Mouse (Mus musculus) CD8-positive naive resting alpha-beta T cell, adult 2 months (primary cell): ENCODE results near the gene Rbm24.

Experiments
- DNase-seq, 2 experiments: peaks; one replicate each; pipeline ENCODE4 v3.0.0; 2022; ENCODE audit warnings: low read depth in 2 of 2, low spot score in 2 of 2

Gene Rbm24

DNA sequence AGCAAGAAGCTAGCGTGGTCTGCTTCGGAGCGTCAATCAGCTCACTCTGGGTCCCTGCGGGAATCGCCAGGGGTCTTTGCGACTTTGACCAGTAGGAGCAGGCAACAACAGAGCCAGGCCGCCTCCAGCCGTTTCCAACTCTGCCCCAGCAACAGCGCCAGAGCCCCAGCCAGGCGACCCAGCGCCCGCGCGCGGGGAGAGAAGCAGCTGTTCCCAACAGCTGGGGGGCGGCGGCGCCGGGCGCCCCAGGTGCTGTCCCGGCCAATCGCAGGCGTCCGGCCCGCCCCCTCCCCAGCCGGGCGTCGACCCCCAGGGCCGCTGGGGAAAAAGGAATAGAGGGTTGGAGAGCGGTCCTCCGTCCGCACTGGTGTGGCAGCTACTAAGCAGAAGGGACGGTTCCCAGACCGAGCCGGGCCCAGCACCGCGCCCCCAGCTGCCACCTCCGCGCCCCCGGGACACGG, at the start of gene Rbm24:
Rbm24 (plus strand) TSS at position 294 of the 461 bp plus-strand sequence.
- DNase-seq = no peak

DNA sequence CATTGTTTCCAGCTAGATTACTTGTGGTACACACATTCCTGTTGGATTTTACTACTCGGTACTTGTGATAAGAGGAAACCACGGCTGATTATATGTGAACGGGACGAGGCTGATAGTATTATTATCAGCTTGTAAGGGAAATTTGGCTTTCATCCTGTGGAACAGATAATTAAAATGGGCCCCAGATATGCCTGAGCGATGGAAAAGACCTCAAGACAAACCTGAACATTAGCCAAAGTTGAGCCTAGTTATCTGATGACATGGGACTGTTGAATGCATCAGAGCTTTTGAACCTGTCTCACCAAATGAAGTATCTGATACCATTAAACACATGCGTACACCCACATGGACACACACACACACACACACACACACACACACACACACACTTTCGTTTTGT, 45.4 kb upstream of the Rbm24 start:
- no peak for DNase-seq

DNA sequence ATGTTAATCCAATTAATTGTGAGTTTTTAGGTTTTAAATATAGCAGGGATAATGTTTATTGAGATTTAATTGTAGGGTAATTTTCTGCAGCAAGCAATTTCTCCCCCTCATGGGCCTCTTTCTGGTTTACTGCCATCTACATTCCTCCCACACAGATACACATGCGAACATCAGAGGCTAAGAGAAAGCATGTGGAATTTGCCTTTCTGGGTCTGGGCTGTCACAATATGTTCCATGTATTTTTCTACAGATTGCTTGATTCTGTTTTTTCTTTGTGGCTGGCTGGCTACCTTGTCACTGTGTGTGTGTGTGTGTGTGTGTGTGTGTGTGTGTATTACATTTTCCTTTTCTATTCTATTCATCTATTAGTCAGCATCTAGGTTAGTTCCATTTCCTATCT, 42.9 kb upstream of the Rbm24 start:
- DNase-seq = no peak

DNA sequence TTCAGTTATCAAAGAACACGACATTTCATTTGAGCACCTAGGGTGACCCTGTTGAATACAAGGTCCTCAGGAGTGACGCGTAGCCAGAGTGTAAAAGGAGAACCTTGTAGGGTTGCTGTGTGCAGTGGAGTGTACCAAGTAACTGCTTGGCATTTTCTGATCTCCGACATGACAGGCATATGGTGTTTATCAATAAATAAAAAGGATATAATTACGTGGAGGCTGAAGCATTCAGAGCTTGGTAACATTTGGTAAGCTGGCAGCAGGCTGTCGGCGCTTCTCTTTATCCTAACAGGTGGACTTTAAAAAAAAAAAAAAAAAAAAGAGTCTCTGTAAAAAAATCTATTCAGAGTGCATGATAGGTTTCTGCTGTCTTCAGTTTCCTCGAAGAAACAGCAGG, 30.8 kb upstream of the Rbm24 start:
- no peak for DNase-seq

DNA sequence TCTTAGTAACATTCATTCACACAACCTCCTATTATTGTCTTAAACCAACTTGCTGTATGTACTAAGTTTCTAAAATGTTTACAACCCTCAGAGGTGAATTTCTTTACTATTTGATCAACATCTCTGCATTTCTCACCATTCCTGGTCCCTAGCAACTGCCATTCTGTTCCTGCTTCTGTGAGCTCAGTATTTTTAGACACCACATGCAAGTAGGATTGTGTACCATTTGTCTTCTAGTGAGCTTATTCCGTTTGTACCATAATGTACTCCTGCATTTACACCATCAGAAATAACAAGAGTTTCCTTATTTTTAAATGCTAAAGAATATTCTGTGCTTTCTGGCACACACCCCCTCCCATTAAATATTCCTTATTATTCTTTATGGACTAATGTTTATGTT, 26.6 kb upstream of the Rbm24 start:
- DNase-seq = no peak

DNA sequence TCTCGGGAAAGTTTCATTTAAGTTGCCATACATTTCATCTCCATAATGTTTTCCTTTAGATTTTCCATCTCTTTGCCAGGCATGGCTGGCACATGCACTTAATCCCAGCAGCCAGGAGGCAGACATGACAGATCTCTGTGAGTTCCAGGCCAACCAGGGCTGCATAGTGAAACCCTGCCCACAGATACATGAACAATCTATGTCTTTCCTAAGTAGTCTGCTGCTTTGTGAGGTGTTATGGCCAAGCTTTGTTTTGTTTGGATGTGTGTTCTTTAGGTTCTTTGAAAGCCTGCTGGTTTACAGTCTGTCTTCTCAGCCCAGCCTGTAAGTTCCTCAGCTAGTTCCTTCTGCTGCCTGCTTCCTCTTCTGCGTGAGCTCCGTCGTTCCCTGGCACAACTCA, 25.3 kb upstream of the Rbm24 start:
- no peak for DNase-seq

DNA sequence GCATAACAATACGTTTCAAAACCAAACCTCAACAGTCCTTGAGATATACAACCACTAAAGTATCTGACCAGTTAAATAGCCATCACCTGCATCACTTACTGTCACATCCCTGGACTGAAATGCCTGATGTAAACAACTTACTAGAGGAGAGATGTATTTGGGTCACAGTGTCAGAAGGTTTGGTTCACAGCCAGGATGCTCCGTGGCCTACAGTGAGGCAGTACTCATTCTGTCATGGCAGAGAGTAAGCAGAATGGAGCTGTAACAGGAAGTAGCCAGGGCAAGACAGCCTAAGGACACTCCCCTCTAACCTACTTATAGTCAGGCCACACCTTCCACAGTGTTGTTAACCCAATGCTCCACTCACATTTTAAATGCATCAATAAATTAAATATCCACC, 24.3 kb upstream of the Rbm24 start:
- no peak for DNase-seq

DNA sequence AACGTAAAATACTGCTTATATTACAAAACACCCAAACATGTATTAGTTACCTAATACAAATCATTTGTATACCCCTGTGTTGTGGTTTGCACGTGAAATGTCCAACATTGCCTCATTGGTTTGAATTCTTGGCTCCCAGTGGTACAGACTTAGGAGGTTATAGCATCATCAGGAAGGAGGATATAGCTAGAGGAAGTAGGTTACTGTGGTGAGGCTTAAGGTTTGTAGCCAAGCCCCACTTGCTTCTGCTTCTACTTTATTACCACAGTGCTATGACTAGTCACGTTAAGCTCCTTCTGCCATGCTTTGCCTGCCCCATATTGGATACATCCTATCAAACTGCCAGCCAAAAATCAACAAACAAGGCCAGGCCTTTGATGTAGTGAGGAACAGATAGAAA, 21.0 kb upstream of the Rbm24 start:
- no peak for DNase-seq

DNA sequence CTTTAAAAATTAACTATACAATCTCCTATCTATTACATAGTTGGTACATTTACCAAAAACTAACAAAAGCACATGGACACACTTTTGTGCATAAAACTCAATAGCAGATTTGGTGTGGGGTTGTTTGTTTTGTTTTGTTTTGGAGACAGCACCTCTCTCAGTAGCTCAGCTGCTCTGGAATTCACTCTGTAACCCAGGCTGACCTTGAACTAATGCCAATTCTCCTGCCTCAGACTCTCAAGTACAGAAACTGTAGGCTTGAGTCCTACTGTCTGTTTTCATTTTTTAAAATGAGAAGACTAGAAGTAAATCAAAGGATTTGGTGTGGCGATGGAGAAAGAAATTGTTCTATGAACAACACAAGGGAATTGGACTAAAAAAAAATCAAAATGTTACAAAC, 11.1 kb upstream of the Rbm24 start:
- no peak for DNase-seq

DNA sequence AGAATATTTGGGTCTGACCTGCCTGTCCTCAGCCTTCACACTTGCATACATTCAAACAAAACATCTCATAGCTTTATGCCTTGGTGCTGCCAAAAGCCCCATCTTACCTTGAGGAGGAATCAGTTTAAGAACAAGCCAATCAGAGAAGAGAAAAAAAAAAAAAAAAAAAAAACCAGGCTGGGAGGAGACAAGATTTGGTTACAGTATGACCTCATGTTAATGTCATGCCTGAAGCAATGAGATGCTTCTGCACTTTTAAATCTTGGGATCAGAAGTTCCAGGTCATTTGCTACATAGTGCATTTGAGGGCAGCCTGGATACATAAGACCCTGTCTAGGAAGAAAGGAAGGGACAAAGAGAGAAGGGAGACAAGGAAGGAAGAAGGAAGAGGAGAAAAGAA, 6.0 kb upstream of the Rbm24 start:
- DNase-seq = no peak

DNA sequence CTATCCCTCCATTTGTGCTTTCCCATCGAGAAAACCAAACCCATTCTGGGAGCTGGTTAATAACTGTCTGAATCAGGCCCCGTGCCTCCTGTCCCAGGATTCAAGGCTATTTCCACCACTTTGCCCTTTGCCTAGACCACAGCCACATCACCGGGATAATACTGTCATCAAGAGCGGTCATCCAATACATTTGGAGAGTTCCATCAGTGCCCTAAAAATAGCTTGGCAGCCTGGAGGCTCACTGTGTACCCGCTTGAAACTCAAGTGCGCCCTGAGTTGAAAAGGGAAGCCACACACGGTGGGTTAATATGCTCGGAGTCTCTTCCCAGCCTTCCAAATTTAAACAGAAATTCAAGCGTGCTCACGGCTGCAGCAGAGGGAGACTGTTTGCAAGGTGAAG, 4.6 kb upstream of the Rbm24 start:
- no peak for DNase-seq

DNA sequence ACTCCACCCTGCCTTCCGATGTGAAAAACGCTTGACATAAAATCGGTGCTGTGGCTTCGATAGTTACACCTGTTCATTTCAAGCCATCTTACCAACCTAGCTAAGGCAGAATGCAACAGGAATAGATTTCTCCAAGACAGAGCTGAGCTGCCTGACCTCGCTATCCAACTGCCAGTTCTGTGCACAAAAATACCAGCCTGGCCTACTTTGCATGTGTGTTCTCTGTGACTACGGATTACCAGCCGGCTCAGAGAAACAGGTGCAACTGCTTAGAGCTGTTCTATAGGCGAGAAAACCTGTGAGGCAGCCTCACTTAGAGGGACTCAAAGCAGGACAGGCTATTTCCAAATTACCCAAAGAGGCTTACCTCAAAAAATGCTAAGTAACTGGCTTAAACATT, 4.2 kb upstream of the Rbm24 start:
- DNase-seq = no peak

DNA sequence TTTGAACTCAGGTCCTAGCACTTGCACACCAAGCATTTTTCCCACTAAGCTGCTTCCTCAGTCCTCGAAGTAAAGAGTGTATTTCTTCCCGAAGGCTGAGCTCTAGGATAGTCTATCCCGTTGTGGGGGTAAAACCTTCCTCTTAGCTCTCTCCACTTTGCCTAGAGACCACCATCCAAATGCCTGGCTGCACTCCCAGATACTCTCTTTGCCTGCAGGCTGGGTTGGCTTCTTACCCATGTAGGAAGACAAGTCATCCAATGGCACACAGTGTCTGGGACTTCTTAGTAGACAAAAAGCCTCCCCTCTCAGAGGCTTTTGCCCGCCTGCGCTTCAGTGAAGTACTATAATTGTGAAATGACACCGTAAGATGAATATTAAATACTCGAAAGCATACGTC, 2.2 kb upstream of the Rbm24 start:
- DNase-seq = no peak

DNA sequence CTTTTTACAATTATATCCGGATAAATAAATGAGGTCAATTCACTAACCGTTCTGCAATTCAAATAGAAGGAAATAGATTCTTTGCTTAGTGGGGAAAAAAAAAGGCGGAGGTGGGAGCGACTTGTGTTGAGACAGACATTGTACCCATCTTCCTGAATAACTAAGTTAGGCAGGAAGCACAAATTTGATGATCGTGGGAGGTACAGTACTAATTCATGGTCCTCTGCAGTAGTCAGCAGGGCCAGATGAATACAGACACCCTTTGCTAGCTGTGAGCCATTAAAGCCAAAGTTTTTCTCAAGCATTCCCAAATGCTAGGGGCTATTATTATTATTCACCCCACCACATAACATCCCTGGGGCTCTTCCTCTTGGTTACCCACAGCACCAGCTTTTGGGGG, 640 bp upstream of the Rbm24 start:
- no peak for DNase-seq

DNA sequence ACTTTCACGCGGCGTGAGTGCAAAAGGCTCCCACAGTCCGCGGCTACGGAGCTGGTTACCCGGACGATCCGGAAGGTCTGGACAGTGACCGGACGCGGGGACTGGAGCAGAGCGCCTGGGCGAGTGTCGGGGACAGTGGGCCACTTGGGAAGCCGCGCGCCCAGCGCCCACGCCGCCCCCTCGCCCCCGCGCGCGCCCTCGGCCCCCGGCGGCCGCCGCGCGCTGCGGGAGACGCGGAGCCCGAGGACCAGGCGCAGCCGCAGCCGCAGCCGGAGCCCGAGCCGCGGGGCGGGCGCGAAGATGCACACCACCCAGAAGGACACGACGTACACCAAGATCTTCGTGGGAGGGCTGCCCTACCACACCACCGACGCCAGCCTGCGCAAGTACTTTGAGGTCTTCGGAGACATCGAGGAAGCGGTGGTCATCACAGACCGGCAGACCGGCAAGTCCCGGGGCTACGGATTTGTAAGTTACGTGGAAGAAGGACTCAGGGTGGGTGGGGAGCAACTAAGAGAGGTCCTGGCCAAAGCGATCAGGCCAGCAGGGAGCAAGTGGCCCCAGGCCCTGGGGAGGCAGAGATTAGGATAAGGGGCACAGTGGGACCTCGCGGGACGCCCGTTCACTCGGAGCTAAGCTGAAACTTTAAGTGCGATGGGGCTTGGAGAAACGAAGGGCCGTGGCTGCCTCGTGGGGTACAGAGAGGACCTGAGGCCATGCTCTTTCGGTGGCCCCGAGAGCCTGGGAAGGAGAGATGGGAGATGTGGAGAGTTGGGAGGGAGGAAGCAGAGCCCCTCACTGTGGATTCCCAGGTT, 704 bp downstream of the Rbm24 start:
- DNase-seq = peak; percentile 7 to 16

DNA sequence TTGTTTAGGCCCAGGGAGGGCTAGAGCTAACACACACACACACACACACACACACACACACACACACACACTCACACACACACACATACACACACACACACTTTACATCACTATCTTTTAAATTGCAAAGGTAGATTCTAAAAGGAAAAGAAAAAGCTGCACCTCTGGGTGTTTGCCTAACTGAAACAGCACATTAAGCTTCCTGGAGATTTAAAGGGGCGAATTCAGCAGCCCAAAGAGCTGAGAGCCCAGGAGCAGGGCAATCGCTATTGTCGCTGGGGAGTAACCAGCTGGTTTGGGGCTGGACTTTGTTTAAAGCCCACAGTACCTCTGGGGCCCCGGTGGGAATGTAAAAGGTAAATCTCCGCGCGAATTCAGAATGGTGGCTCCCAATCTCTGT, 1.4 kb downstream of the Rbm24 start:
- DNase-seq = no peak

DNA sequence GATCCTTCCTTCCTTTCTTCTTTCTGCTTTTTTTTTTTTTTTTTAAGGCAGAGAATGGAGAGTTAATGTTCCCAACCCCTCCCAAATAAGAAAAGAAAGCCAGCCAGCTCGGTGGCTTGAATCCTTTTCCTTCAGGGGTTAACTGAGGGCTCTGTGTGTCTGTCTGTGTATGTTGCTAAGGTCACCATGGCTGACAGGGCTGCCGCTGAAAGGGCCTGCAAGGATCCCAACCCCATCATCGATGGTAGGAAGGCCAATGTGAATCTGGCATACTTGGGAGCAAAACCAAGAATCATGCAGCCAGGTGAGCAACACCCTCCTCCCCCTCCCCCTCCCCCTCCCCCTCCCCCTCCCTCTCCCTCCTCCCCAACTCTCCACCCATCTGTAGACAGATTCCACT, 1.9 kb downstream of the Rbm24 start:
- DNase-seq = no peak

DNA sequence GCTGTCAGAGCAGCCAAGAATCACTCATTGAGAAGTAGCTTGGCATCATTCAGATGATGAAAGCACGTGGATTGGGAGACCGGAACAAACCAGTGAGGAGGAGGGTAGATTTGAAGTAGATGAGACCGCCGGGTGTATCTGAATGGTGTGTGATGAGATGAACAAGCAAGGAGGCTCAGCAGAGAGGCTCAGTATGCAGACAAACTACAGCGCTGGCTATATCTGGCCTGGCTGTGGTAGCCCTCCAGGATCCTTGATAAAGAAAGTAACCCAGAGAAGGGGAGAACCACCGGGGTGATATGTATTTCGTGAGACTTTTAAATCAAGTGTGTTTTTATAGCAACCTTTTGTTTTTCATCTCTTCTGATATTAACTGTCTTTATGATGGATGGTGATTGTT, 5.6 kb downstream of the Rbm24 start:
- no peak for DNase-seq

DNA sequence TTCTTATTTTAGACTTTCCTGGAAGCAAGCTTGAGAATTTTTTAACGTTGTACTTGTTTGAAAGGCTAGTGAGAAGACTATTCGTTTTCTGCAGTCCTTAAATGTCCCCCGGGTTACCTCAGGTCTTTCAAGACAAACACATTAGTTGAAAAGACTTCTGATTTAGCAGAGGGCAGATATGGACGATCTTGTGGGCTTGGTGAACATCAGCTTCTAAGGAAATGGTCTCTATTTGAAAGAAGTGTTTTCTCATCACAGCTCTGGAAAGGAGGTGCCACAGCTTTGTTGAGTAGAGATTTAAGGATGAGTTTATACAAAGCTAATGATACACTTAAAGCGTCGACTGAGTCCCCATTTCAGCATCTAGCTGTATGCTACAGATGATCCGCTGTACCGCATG, 6.1 kb downstream of the Rbm24 start:
- DNase-seq = no peak

DNA sequence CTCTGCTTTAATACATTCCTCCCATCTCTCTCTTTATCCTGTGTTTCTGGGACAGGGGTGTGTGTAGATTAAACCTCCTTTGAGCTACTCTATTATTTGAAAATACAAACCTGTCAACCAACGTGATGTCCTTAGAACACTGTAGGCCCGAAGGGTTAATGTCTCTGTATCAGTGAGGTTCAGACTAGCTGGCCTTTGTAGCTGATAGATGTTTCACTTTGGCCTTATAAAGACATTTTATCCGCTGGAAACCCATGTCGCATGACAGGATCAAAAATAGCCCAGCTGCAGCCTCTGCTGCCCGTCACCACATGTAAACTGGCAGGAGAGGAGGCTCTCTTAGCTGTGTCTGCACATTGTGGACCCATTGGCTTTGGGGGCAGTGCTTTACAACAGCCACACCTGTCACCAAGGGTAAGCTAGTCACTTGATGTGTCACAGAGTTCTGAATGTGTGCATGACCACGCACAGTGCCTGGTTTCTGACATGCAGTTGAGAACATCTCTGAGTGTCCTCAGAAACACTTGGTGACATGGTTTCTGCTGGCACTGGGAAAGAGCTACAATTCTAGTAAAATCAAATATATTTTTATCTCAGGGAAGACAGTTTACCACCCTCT, 8.5 kb downstream of the Rbm24 start:
- DNase-seq = no peak

DNA sequence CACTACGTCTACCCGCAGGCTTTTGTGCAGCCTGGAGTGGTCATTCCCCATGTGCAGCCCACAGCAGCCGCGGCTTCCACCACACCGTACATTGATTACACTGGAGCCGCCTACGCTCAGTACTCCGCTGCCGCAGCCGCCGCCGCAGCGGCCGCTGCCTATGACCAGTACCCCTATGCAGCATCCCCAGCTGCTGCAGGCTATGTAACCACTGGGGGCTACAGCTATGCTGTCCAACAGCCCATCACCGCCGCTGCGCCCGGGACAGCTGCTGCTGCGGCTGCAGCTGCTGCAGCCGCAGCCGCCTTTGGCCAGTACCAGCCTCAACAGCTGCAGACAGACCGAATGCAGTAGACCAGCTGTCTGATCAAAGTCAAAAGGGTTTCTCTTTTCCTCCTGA, 10.7 kb downstream of the Rbm24 start:
- no peak for DNase-seq

DNA sequence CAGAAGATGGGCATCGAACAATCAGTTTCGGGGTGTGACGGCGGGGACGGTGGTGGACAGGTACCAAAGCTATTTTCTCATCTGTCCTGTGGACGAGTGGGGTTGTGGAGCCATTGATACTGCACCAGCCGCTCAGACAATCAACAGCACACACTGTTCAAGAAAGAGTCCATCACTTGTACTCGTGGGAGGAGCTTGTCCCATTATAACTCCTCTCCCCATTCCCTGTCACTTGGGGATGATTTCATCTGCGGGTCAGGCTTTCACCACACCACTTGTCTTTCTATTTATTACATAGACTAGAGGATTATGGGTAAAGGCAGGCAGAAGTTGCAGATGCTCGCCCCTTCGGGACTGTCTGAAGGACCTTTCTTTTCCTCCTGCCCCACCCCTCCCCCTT, 11.6 kb downstream of the Rbm24 start:
- no peak for DNase-seq
